Mouse (Mus musculus) hindbrain, embryonic 15.5 days (tissue): ENCODE measurements around the gene Adamts2. TPM values are rescaled to one million over a fixed set of nuclear protein-coding genes. Genes with fewer than 3 reads are reported as not detected.
A peak's percentile ranks its signal among the peaks of the same experiment; 100 is the strongest.

ENCODE experiments used
- ATAC-seq: fragments of 200-750 bp; cut with Nextera tagmentation; 2 replicates; pipeline ENCODE4 v1.8.0; 2017; ENCODE audit warnings: low read depth, moderate number of reproducible peaks, moderate TSS enrichment; ENCODE audit not compliant: low FRiP score
- H3K27ac ChIP-seq: fragments of 300-500 bp; sonication (generic); replicated peaks from 2 replicates; pipeline ENCODE4 v1.5.1; 2015; ENCODE audit warnings: mild to moderate bottlenecking, inconsistent platforms
- H3K27me3 ChIP-seq: fragments of 300-500 bp; sonication (generic); 2 replicates; pipeline ENCODE4 v1.6.1; 2015; ENCODE audit warnings: control low read depth, inconsistent platforms
- H3K36me3 ChIP-seq: fragments of 300-500 bp; sonication (generic); 2 replicates; pipeline ENCODE4 v1.6.1; 2015; ENCODE audit warnings: control low read depth, inconsistent platforms
- H3K4me1 ChIP-seq: fragments of 300-500 bp; sonication (generic); replicated peaks from 2 replicates; pipeline ENCODE4 v1.6.1; 2015; ENCODE audit warnings: control low read depth, inconsistent platforms
- H3K4me2 ChIP-seq: fragments of 300-500 bp; sonication (generic); 2 replicates; pipeline ENCODE4 v1.6.1; 2015; ENCODE audit warnings: moderate library complexity, mild to moderate bottlenecking, inconsistent platforms
- H3K4me3 ChIP-seq: fragments of 300-500 bp; sonication (generic); 2 replicates; pipeline ENCODE4 v1.5.1; 2015; ENCODE audit warnings: mild to moderate bottlenecking, inconsistent platforms
- H3K9ac ChIP-seq: fragments of 300-500 bp; sonication (generic); 2 replicates; pipeline ENCODE4 v1.6.1; 2015; ENCODE audit warnings: inconsistent platforms
- H3K9me3 ChIP-seq: fragments of 300-500 bp; sonication (generic); 2 replicates; pipeline ENCODE4 v1.6.1; 2016; ENCODE audit warnings: control low read depth, inconsistent platforms
- WGBS: fragments of 180-500 bp; shearing (Covaris S2); methylation state at CpG from one replicate; pipeline ENCODE4 v1.1.7; 2015; 5-methylcytosine and 5-hydroxymethylcytosine counted together
- polyA plus RNA-seq: library from polyadenylated mRNA; unstranded; fragments of >200 nt; fragmentation: Nextera tagmentation; extraction: Ambion mirVana; gene quantifications from 2 replicates; pipeline ENCODE4 v1.2.1, GENCODE M21; 2015

The Adamts2 gene
- polyA plus RNA-seq, 1 experiment from 2014 or later, result 5.9 TPM

GRCm38 (mm10) chr11:50841023-50841735, 239.3 kb downstream of the Adamts2 start, which contains the start of gene Zfp879:
TSS of gene Zfp879 (minus strand) at chr11:50841552.
- 21% methylated on average over 22 of the region's 22 CpGs for WGBS
- Histone ChIP-seq H3K27me3 (no peaks in the 10 kb centered on the region), H3K4me3 (peak within 1 kb of the TSS; percentile 49), H3K9ac (peak within 1 kb of the TSS; percentile 63), H3K36me3 (no peaks in the 10 kb centered on the region), H3K27ac (peak within 1 kb of the TSS; percentile 81), H3K4me2 (peak within 1 kb of the TSS; percentile 78), H3K4me1 (peaks cover 14% of the 10 kb centered on the region), H3K9me3 (no peaks in the 10 kb centered on the region)
- peak; percentile 98 for ATAC-seq

GRCm38 (mm10) chr11:50845951-50846350, 244.1 kb downstream of the Adamts2 start:
- H3K27ac ChIP-seq, result no peak overlapping the region
- no peaks in the 10 kb centered on the region for H3K36me3 ChIP-seq
- no peak overlapping the region for H3K9ac ChIP-seq
- ATAC-seq, result no peak
- H3K9me3 ChIP-seq, result no peaks in the 10 kb centered on the region
- H3K4me3 ChIP-seq, result no peak overlapping the region
- 96% methylated on average over 3 of the region's 3 CpGs for WGBS
- H3K4me2 ChIP-seq, result no peak overlapping the region
- peaks cover 34% of the 10 kb centered on the region for H3K27me3 ChIP-seq
- peaks cover 15% of the 10 kb centered on the region for H3K4me1 ChIP-seq

GRCm38 (mm10) chr11:50847047-50847446, 245.2 kb downstream of the Adamts2 start:
- WGBS, result 67% methylated on average over 5 of the region's 5 CpGs
- Histone ChIP-seq H3K9ac (no peak overlapping the region), H3K4me2 (no peak overlapping the region), H3K4me1 (peaks cover 19% of the 10 kb centered on the region), H3K9me3 (no peaks in the 10 kb centered on the region), H3K27ac (no peak overlapping the region), H3K27me3 (peaks cover 43% of the 10 kb centered on the region), H3K36me3 (no peaks in the 10 kb centered on the region), H3K4me3 (no peak overlapping the region)
- ATAC-seq, result no peak

- Histone ChIP-seq H3K36me3 (no peaks in the 10 kb centered on the region), H3K9ac (no peak overlapping the region), H3K9me3 (no peaks in the 10 kb centered on the region), H3K4me2 (no peak overlapping the region), H3K27me3 (peaks cover 56% of the 10 kb centered on the region), H3K4me3 (no peak overlapping the region), H3K27ac (no peak overlapping the region), H3K4me1 (peaks cover 19% of the 10 kb centered on the region)
- WGBS, result 40% methylated on average over 3 of the region's 3 CpGs
- no peak for ATAC-seq
Observed at GRCm38 (mm10) chr11:50848520-50849137, 246.7 kb downstream of the Adamts2 start.

GRCm38 (mm10) chr11:50849310-50849709, 247.4 kb downstream of the Adamts2 start:
- 14% methylated on average over 10 of the region's 10 CpGs for WGBS

GRCm38 (mm10) chr11:50850177-50850735, 248.4 kb downstream of the Adamts2 start, which contains the start of gene Grm6:
TSS of gene Grm6 (plus strand) at chr11:50850685.
- Histone ChIP-seq H3K4me1 (peaks cover 19% of the 10 kb centered on the region), H3K36me3 (no peaks in the 10 kb centered on the region), H3K27me3 (peaks cover 56% of the 10 kb centered on the region), H3K9ac (peak within 1 kb of the TSS; percentile 4; the same call in 1 of the 2 replicates), H3K27ac (no peak within 1 kb of the TSS), H3K4me2 (peak within 1 kb of the TSS; percentile 92), H3K9me3 (no peaks in the 10 kb centered on the region), H3K4me3 (peak within 1 kb of the TSS; percentile 42)
- ATAC-seq, result no peak
- 1% methylated on average over 11 of the region's 11 CpGs for WGBS

More at GRCm38 (mm10) chr11:50849310-50849709, 247.4 kb downstream of the Adamts2 start:
- H3K36me3 ChIP-seq, result no peaks in the 10 kb centered on the region
- H3K27ac ChIP-seq, result no peak overlapping the region
- peaks cover 19% of the 10 kb centered on the region for H3K4me1 ChIP-seq
- no peaks in the 10 kb centered on the region for H3K9me3 ChIP-seq
- peaks cover 56% of the 10 kb centered on the region for H3K27me3 ChIP-seq
- no peak for ATAC-seq
- H3K4me3 ChIP-seq, result no peak overlapping the region
- no peak overlapping the region for H3K4me2 ChIP-seq
- no peak overlapping the region for H3K9ac ChIP-seq

GRCm38 (mm10) chr11:50850989-50851601, 249.2 kb downstream of the Adamts2 start:
- WGBS, result under 1% methylated on average over 72 of the region's 72 CpGs
- ATAC-seq, result no peak; the same call in 1 of the 2 replicates
- Histone ChIP-seq H3K4me3 (peak overlapping the region; percentile 42), H3K4me2 (peak overlapping the region; percentile 92), H3K27me3 (peaks cover 56% of the 10 kb centered on the region), H3K27ac (no peak overlapping the region), H3K4me1 (peaks cover 19% of the 10 kb centered on the region), H3K9me3 (no peaks in the 10 kb centered on the region), H3K9ac (peak overlapping the region; percentile 4; the same call in 1 of the 2 replicates), H3K36me3 (no peaks in the 10 kb centered on the region)

Other genes starting within 250 kb of the Adamts2 start
- 1.1 and 1.8 TPM in 2 replicates for gene Cby3, start 247.6 kb upstream of the Adamts2 start, polyA plus RNA-seq
- 418 and 450 TPM in 2 replicates for gene Hnrnph1, start 225.1 kb upstream of the Adamts2 start, polyA plus RNA-seq
- gene Rufy1, start 171.0 kb upstream of the Adamts2 start, polyA plus RNA-seq, result 23.2 and 29.3 TPM in 2 replicates
- gene Zfp354c, start 225.6 kb downstream of the Adamts2 start, polyA plus RNA-seq, result 52.6 and 54.8 TPM in 2 replicates
- gene Zfp879, start 239.5 kb downstream of the Adamts2 start, polyA plus RNA-seq, result 1.2 and 2.0 TPM in 2 replicates
- gene Grm6, start 248.6 kb downstream of the Adamts2 start, polyA plus RNA-seq, result not detected in 2 replicates